Mouse (Mus musculus) megakaryocyte, embryonic 14.5 days (primary cell): Measurements from ENCODE around the gene Gpx4.

Experiments used
- FLI1 ChIP-seq: IDR thresholded peaks from 2 replicates; pipeline ENCODE4 v1.6.1; 2012; ENCODE audit warnings: low read length, inconsistent platforms, mixed read lengths
- GATA1 ChIP-seq: IDR thresholded peaks from 3 replicates; pipeline ENCODE4 v1.6.1; 2012; ENCODE audit warnings: mixed read lengths, low read length, inconsistent platforms, borderline replicate concordance

GRCm38 (mm10) chr10:80023758-80024157 is 23.2 kb upstream of the Gpx4 start:
- no peak for TF ChIP-seq GATA1
- no peak for TF ChIP-seq FLI1
